Mouse (Mus musculus) erythroid progenitor cell, adult 5-6 weeks (primary cell): ENCODE results near the gene Atp6v0e2. TPM values are rescaled to one million over a fixed set of nuclear protein-coding genes. Genes with fewer than 3 reads are reported as not detected.

ENCODE experiments used
- ATAC-seq: replicated peaks from 2 replicates; pipeline ENCODE4 v1.8.0; 2016; ENCODE audit warnings: moderate number of reproducible peaks, mild to moderate bottlenecking, moderate TSS enrichment, inconsistent platforms; ENCODE audit not compliant: poor library complexity, low FRiP score, severe bottlenecking
- total RNA-seq, 2 experiments: library from RNA; stranded (forward) in 1 of 2; stranded (reverse) in 1 of 2; fragments of 150-400 nt in 1 of 2; fragments of 186-747, 209-891 nt in 1 of 2; gene quantifications; 2 replicates each; pipeline versions ENCODE4 v1.2.3 to v1.2.4; 2015 to 2017; ENCODE audit warnings: low replicate concordance in 2 of 2

Atp6v0e2 gene
- total RNA-seq, 2 experiments from 2014 or later, result not detected

DNA sequence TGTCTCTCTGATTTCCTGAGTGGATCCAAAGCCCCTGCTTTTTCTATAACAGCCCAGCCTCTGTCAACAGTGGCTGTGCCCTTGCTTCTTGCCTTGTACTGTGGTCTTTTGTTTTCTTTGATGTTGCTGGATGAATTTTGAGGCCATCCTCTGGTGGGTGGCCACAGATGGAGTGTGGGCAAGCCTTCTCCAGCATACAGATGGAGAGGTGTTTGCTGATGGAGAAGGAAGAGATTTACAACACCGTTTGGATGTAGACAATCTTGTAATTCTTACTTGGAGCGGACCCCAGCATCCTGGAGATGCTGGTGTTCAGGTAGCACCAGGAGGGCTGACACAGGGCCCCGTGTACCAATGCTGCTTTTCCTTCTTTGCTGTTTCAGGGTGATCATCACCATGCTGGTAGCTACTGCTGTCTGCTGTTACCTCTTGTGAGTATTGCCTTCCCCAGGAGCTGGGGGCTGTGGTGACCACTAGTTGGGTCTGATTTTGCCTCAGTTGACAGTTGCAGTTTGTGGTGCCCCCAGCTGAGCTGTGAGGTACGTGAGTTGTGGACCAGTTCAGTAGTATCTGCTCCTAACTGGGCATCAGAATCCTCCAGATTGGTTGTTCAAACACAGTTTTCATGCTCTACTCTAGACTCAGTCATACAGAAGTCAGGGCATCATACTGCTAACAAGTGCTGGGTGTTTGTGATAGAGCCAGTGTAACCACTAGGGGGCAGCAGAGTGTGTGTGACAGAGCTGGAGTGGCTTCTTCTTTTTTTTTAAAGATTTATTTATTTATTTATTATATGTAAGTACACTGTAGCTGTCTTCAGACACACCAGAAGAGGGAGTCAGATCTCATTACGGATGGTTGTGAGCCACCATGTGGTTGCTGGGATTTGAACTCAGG lies 1.7 kb downstream of the Atp6v0e2 start:
- no peak; the same call in 1 of the 2 replicates for ATAC-seq

DNA sequence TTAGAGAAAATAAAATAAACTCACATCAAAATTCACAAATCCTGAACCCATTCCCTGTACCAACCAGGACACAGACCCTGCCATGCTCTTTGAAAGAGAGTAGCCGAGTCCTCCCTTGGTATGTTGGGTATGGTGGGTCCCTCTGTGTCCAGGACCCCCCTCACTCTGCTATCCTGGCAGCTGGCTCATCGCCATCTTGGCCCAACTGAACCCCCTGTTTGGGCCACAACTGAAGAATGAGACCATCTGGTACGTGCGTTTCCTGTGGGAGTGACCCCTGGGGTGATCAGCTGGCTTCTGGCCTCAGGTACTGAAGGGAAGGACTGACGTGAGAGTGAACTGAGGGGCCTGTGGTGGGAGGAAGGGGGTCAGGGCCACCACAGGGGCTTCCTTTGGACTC lies 2.4 kb downstream of the Atp6v0e2 start:
- no peak for ATAC-seq

DNA sequence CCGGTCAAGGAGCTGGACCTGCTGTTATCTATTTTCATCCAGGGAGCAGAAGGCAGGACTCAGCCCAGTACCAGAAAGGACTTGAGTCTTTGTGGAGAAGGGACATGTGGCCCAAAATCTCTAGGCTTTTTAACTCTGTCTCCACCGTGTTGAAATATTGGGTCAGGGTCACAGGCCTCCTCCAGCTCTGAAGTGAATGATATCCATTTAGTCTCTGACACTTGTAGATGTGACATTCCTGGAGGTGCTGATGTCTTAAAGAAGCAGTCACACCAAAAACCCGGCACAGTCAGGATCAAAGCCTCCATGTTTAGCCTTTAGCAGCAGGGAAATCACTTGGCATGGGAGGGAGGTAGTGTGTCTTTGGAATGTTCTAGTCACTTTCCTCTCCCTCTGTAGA lies 3.3 kb downstream of the Atp6v0e2 start:
- no peak for ATAC-seq

DNA sequence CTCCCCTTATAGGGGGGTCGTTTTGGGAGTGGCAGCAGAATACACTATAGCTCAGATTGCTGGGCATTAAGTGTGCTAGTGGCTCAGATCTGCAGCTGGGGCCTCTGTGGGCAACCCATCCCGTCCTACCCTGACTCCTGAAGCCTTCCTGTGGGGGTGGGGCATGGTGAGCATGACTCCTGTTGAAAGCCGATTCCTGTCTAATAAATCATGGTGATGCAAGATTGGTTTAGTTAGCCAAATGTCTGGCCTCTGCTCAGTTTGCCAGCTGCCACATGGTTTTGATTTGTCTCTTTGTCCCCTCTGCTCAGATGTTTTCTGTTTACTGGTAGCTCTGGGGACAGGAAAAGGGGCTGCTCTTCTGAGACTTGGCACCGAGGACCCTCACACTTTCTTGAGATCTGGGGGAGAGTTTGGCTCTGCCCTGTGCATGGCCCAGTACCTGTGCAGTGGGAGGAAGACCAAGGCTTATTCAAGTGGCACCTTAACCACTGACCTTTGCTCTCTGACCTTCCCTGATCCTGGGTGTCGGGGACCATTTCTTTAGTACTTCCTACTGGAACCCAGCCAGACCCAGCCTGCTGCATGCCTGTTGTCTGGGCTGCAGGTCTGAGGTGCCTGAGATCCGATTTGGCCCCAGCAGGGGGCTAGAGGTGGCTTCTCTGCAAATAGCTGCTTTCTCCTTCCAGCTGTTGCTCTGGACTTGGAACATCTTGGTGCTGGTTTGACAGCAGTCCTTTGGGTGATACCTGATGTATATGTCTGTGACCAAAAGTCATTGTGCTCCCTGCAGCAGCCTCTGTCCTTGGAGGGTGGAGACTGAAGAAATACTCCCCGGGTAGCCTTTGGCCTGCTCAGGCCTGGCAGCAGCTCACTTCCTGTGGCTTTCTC lies 4.4 kb downstream of the Atp6v0e2 start:
- ATAC-seq, result no peak

DNA sequence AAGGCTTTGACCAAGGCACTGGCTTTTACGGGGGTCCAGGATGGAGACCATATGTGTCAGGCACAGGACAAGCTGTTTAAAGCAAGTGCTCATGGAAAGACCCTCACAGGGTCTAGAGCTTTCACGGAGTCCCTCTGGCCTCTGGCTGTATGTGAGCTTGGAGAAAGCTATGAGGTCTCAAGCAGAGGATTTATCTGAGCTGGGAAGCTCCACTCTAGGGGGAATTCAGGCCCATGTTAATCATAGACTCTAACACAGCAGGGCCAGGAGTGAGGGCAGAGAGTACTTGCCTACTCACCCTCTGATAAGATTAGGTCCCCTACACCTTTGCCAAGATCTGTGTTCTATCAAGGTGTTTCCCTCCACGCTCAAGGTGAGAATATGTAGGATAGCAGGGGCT lies 5.2 kb downstream of the Atp6v0e2 start:
- no peak for ATAC-seq

DNA sequence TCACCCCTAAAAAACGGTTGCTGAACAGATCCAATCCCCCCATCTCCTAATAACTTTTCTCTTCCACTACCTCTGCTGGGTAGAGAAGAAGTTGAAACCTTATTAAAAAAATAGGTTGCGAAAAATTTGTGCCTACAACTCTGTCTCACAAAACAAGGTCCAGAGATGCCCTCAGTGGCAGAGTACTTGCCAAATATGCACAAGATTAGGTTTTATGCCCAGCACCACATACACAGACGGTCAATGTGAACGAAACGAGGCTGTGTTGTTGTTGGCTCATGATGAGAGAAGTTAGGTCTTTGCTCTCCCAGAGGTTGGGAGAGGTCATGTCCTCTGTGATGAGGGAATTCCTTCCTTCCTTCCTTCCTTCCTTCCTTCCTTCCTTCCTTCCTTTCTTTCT lies 7.8 kb downstream of the Atp6v0e2 start:
- no peak for ATAC-seq

DNA sequence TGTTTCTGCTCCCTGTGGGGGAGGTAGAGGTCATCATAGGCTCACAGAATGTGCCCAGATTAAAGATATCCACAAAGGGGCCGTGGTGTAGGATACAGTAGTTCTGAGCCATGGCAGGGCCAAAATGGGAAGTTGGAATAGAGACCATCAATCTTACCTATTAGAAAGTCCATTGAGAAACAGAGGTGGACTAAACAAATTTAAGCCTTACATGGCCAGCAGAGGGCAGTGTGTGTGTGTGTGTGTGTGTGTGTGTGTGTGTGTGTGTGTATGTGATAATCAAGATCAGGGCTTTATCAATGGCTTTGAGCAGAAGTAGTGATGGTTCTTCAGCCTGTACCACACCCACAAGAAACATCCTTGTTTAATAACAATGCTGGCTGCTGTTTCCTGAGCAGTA lies 8.9 kb downstream of the Atp6v0e2 start:
- ATAC-seq, result no peak

DNA sequence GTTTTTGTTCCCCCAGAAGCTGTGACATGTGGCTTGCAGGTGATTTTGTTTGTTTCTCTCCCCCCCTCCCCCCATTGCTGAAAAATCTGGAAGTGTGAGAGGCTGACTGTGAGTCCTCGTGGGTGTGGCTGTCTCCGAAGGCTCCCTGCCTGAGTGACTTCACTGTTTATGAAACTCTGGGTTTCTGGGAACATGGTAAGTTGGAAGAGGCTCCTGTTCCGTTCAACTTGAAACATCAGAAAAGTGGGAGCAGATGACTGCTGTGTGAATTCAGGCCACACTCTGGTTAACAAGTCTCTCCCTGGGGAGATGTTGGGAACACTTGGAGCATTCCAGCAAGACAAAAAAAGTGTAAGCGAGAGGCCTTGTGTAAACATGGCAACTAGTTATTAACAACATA lies 9.4 kb downstream of the Atp6v0e2 start:
- ATAC-seq, result no peak

DNA sequence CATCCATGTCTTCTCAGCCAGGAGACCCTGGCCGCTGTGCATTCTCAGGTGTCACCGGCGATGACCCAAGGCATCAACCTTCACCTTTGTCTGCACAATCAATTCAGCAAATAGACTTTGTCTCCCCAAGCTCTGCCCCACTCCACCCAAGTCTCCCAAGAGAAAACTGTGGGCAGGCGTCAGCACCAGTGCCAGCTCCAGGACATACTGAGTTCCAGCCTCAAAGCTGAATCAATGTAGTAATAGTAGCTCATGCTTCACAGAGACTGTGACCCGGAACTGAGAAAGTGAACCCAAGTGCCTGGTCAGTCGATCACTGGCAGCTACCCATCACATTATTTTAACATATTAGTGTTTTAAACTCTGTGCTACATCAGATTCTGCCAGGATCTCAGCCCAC lies 10.9 kb downstream of the Atp6v0e2 start:
- no peak for ATAC-seq

DNA sequence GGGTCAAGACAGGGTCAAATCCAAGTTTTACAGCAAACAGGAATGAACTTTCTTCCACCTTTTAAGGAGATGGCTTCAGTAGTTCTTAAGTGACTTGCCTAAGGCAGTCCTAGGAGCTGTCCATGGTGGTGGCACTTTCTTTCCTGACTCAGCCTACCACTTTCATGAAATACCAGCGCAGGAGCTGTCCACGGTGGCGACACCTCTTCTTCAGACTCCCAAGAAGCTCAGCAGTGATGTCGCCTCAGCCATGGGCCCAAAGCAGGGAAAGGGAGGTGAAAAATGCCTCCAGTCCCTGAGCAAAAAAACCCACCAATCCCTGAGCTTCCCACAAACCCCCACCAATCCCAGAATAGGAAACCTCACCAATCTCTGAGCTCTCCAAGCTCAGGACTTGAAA lies 15.5 kb downstream of the Atp6v0e2 start:
- ATAC-seq, result no peak

DNA sequence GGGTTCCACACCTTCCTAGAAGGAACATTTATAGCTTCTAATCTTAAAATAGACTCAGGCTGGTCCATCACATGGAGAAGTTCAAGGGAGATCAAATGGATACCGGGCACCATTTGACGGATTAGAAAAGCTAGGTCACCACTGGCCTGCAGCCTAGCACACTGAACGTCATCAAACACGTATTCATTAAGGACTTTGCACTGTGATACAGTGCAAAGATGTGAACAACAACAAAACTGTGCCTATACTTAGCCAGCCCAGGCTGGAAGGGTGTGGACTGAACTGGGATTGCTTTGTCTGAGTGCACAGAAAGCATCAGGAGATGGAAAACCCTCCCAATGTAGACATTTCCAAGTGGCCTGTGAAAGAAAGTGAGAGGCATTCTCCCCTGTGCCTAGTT lies 16.4 kb downstream of the Atp6v0e2 start:
- ATAC-seq, result no peak

DNA sequence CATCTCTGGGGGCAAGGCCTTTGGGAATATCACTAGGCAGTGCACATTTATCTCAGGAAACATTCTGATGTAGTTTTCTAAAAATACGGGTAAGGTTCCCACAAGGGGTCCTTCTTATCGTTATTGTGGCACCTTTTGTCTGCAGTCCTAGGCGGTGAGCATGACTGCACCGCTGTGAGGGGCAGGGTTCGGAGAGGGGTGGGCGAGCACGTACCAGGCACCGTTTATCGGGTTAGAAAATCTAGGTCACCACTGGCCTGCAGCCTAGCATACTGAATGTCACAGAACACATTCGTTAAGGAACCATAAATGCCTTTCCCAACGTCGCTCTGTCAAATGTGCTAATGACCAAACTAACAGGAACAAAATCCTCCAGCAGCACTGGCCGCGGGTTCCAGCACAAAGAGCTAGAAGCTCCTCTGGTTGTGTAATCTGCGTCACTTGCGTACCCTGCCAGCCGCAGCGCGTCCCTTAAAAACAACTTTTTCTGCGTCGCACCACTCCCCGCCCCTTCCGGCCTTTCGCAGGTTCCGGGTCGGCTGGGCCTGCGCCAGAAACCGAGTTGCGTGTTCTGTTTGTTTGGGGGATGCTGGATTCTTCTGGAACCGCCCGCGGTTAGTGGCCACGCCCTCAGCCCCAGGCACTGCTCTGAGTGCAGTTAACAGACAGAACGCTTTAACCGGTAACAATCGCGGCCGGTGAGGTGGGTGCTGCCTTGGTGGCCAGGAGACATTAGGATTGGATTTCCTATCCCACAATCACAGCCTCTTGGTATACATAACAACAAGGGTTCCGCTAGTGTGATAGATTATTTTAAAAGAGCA lies 17.1 kb downstream of the Atp6v0e2 start, which contains the start of gene Lrrc61:
Lrrc61 (plus strand) TSS at position 517 of the 824 bp plus-strand sequence.
- peak; percentile 74 for ATAC-seq

DNA sequence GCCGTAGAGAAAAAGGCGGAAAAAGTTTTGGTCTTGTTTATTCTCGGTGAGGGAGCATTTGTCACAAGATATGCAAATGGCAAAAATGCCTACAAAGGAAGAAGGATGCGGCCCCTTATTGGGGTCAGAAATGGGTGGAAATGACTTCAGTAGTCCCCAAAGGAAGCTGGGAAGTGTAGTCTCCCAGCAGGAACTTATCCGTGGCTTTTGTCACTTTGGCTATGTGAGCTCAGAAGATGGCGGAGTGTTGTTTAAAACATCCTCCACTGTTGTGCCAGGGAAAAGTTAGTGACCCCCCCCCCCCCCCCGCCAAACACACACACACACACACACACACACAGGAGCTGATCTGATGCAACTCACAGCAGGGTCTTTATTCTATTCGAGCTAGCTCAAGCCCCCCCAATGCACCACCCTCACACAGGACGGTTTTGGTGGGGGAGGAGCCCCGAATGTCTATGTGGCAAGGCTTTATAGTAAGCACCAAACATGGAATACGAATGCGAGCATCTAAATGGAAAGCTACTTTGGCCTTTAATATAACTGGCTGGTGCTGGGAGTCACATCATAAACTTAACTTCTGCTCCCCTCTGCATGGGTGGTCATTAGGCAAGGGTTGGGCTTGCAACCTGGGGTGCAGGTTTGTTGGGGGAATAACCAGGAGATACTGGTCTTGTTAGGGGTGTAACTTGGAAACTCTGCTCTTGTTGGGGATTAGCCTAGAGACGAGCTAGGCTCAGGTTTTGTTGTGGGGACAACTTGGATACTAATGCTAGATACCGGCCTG lies 17.9 kb downstream of the Atp6v0e2 start:
- ATAC-seq, result no peak

DNA sequence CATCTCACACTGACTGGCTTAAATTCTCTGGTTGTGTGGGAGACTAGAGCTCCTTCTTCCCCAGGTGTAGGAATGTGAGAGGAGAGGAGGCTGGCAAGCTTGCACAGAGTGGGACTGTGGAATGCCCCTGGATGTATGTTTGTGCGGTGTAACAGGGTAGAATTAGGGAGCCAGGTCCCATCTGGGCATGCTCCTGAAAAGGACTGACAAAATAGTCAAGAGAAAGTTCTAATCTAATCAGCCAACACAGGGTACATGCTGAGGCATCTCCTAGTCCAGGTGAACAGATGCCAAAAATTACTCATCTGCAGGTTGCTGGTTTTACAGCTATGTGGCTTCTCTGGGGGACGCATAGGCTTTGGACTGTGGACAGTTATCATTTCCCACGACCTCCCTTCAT lies 18.5 kb downstream of the Atp6v0e2 start:
- no peak for ATAC-seq

DNA sequence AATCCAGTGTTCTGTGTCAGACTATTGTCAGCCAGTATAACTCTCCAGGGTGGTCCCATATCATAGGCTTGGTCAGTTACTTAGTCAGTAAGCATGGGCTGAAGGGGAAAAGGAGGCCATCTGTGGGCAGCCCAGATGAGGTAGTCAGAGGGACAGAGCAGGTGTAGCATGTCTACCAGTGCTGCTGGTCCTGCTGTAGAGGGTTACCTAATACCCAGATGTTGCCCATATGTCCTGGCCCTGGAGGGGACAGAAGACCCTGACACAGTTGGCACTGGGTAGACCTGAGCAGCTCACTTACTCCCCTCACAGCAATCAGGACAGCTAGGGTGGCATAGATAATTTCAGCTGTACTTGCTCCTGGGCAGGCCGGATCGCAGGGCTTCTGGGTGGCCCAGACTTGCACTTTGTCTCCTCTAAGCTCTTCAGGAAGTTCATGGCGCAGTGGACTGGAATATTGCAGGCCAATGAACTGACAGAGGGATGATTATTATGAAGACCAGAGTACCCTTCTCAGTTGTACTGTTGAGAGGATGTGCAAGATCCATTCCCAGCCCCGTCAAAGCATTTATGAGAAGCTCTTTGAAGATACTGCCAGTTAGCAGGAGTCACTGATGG lies 28.4 kb downstream of the Atp6v0e2 start:
- ATAC-seq, result no peak

DNA sequence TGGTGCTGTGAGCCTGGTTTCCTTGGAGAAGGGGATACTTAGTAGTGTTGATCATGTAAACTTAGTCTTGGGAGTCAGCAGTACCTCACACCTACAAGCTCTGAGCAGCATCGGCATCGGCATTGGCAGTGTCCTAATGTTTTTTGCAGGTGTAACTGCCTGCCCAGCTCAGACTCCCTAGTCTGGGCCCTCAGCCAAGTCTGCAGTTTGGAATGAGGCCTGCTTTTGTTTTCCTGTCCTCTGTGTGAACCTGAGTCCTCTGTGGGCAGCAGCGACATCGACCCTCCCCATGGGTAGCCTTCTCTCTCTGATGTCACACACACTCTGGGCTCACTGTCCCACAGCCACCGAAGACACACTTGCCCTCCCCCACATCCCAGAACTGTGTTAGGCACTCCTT lies 28.9 kb downstream of the Atp6v0e2 start:
- no peak for ATAC-seq

DNA sequence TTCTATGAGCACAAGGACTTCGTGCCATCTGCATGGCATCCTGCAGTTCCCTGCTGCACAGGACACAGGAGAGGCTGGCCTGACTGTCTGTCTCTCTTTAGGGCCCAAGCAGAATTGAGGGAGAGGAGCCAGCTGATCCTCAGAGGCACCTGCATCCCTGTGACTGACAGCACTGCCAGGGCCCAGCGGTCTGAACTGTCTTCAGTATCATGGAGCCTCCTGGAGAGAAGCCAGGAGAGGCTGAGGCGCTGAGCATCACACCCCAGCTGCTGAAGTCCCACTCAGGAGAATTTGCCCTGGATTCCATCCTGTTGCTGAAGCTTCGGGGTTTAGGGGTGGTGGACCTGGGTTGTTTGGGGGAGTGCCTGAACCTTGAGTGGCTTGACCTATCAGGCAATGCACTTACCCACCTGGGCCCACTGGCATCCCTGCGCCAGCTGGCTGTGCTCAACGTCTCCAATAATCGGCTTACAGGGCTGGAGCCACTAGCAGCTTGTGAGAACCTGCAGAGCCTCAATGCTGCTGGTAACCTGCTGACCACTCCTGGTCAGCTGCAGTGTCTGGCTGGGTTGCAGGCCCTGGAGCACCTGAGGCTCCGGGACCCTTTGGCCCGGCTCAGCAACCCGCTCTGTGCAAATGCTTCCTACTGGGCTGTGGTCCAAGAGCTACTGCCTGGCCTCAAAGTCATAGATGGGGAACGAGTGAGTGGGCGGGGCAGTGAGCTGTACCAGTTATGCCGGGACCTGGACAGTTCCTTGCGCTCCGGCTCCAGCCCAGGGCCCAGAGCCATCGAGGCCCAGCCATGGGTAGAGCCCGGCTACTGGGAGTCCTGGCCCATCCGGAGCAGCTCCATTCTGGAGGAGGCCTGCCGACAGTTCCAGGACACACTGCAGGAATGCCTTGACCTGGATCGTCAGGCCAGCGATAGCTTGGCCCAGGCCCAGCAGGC lies 30.9 kb downstream of the Atp6v0e2 start:
- ATAC-seq, result no peak
